Mouse (Mus musculus) cerebellum, adult 8-10 months (tissue): ENCODE measurements at regions not wholly inside any gene's neighbourhood (a gene's known extent, or its start where the extent isn't known, plus 50 kb on each side); places are given as distances from the start of the nearest gene placed in this dataset.

Experiments used
- DNase-seq: peaks from one replicate; pipeline ENCODE4 v3.0.0; 2022

GRCm38 (mm10) chr3:70097813-70098212, 90.4 kb downstream of the Otol1 start:
- no peak for DNase-seq

GRCm38 (mm10) chr3:70102091-70102490, 94.7 kb downstream of the Otol1 start:
- no peak for DNase-seq

- peak; percentile 24 for DNase-seq
Measured at GRCm38 (mm10) chr3:70102593-70103213, 95.3 kb downstream of the Otol1 start.

- peak; percentile 78 for DNase-seq
Measured at GRCm38 (mm10) chr3:70103983-70104827, 96.8 kb downstream of the Otol1 start.

GRCm38 (mm10) chr3:70104828-70105399, 97.5 kb downstream of the Otol1 start:
- peak; percentile 70 for DNase-seq

GRCm38 (mm10) chr3:70105561-70105960, 98.1 kb downstream of the Otol1 start:
- no peak for DNase-seq

- no peak for DNase-seq
Measured at GRCm38 (mm10) chr3:70106141-70106540, 98.7 kb downstream of the Otol1 start.

GRCm38 (mm10) chr3:70126212-70126611, 118.8 kb downstream of the Otol1 start:
- DNase-seq: no peak

- DNase-seq: no peak
Measured at GRCm38 (mm10) chr3:70130241-70131029, 123.0 kb downstream of the Otol1 start.

GRCm38 (mm10) chr3:70134963-70135362, 127.5 kb downstream of the Otol1 start:
- no peak for DNase-seq

GRCm38 (mm10) chr3:70138488-70138887, 131.1 kb downstream of the Otol1 start:
- no peak for DNase-seq

- DNase-seq: no peak
Measured at GRCm38 (mm10) chr3:70138926-70139325, 131.5 kb downstream of the Otol1 start.

GRCm38 (mm10) chr3:70145728-70146127, 138.3 kb downstream of the Otol1 start:
- DNase-seq: no peak

GRCm38 (mm10) chr3:70151156-70151555, 143.7 kb downstream of the Otol1 start:
- DNase-seq: no peak

- DNase-seq: no peak
Measured at GRCm38 (mm10) chr3:70160043-70160442, 152.6 kb downstream of the Otol1 start.

GRCm38 (mm10) chr3:70171667-70172066, 164.3 kb downstream of the Otol1 start:
- no peak for DNase-seq

GRCm38 (mm10) chr3:70176391-70176790, 169.0 kb downstream of the Otol1 start:
- DNase-seq: no peak

GRCm38 (mm10) chr3:70181611-70182010, 174.2 kb downstream of the Otol1 start:
- DNase-seq: no peak

- DNase-seq: no peak
Measured at GRCm38 (mm10) chr3:70190741-70191140, 183.3 kb downstream of the Otol1 start.

- no peak for DNase-seq
Measured at GRCm38 (mm10) chr3:70196671-70197070, 189.3 kb downstream of the Otol1 start.

GRCm38 (mm10) chr3:70198890-70199289, 191.5 kb downstream of the Otol1 start:
- DNase-seq: no peak

- DNase-seq: no peak
Measured at GRCm38 (mm10) chr3:70201334-70201943, 194.0 kb downstream of the Otol1 start.

GRCm38 (mm10) chr3:70215195-70215594, 207.8 kb downstream of the Otol1 start:
- no peak for DNase-seq
